16 mouse cellular contexts compared by ENCODE assay signal in the genomic region with DNA sequence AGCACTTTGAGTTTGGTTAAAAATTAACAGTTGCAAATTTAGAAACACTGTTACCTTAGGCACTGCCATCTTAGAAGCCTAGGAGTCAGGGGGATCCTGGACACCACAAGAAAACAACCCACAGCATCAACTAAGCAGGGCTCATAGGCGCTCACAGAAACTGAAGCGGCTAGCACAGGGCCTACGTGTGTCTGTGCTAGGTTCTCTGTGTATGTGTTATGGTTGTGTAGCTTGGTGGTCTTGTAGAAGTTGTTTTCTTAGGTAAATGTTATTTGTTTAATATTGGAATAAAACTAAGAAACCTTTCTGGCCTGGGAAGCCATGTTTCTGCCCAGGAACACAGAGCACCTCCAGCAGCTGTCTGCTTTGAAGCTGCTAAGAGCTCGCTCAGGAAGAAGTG. TPM values are rescaled to one million over a fixed set of nuclear protein-coding genes. Genes with fewer than 3 reads are reported as not detected.
DNase-seq lines count a peak whose midpoint lies in the region; ATAC-seq and TF ChIP-seq lines count a peak whose summit lies in the region.
"Had no signal": no experiment of that assay in that cellular context is flagged by ENCODE, and none has a peak within 500 bp of the region (broad histone marks: within the 10 kb centered on the region; RNA-seq: fewer than 3 reads in every experiment).

No protein-coding gene starts in this region.

- H3K4me3 ChIP-seq in heart, embryonic 15.5 days = no peak overlapping the region
- no peak overlapping the region for H3K4me3 ChIP-seq in thymus, adult 2 months (ENCODE audit: control insufficient read depth, insufficient read depth, low read length)
- no peak overlapping the region for H3K4me3 ChIP-seq in embryonic facial prominence, embryonic 13.5 days
- H3K4me3 ChIP-seq in midbrain, embryonic 14.5 days (replicated peaks; ENCODE audit: low read depth, low read length) = no peak overlapping the region

- ATAC-seq in heart, embryonic 15.5 days (replicated peaks; ENCODE audit: insufficient number of reproducible peaks, insufficient read depth, low FRiP score, low read depth) = no peak
- ATAC-seq in embryonic facial prominence, embryonic 13.5 days (ENCODE audit: insufficient number of reproducible peaks, insufficient read depth, low FRiP score, low TSS enrichment, low read depth) = no peak
- ATAC-seq in midbrain, embryonic 14.5 days (ENCODE audit: low FRiP score, low TSS enrichment) = no peak

- no peaks in the 10 kb centered on the region for H3K27me3 ChIP-seq in heart, embryonic 15.5 days
- no peaks in the 10 kb centered on the region for H3K27me3 ChIP-seq in thymus, adult 2 months (ENCODE audit: control insufficient read depth, insufficient read depth, low read length)
- H3K27me3 ChIP-seq in embryonic facial prominence, embryonic 13.5 days = no peaks in the 10 kb centered on the region
- no peaks in the 10 kb centered on the region for H3K27me3 ChIP-seq in midbrain, embryonic 14.5 days (ENCODE audit: control insufficient read depth, insufficient read depth, low read length)
- H3K27me3 ChIP-seq: stomach, embryonic 15.5 days had no signal

- WGBS in heart, embryonic 15.5 days = 82% methylated on average over 4 of the region's 4 CpGs
- 70% methylated on average over 4 of the region's 4 CpGs for WGBS in thymus, adult 2 months
- 80% methylated on average over 4 of the region's 4 CpGs for WGBS in embryonic facial prominence, embryonic 13.5 days
- 92% methylated on average over 4 of the region's 4 CpGs for WGBS in midbrain, embryonic 14.5 days

- intact Hi-C loops in heart, postnatal 10 days (cut with DNase I) = no loop called here

- H3K36me3 ChIP-seq in heart, embryonic 15.5 days = 0 out of 2 replicates have a peak, but pooled peaks cover 3% of the 10 kb centered on the region
- no peaks in the 10 kb centered on the region for H3K36me3 ChIP-seq in thymus, adult 2 months (ENCODE audit: control insufficient read depth, insufficient read depth, low read length)
- H3K36me3 ChIP-seq in embryonic facial prominence, embryonic 13.5 days = peaks cover 3% of the 10 kb centered on the region; the same call in 1 of the 2 replicates
- H3K36me3 ChIP-seq in midbrain, embryonic 14.5 days (ENCODE audit: control insufficient read depth, insufficient read depth, low read length) = no peaks in the 10 kb centered on the region
- H3K36me3 ChIP-seq: stomach, embryonic 15.5 days had no signal

- no peak overlapping the region for H3K9ac ChIP-seq in heart, embryonic 15.5 days
- H3K9ac ChIP-seq in embryonic facial prominence, embryonic 13.5 days = peak overlapping the region; percentile 51; the same call in 1 of the 2 replicates
- no peak overlapping the region for H3K9ac ChIP-seq in midbrain, embryonic 14.5 days (replicated peaks; ENCODE audit: low read length)
- H3K9ac ChIP-seq: forebrain, postnatal 0 days; stomach, embryonic 15.5 days had no signal

- no peak for TF ChIP-seq POLR2A in thymus, adult 2 months (IDR thresholded peaks at IDR 0.05; ENCODE audit: control insufficient read depth, extremely low read depth, insufficient read depth, low read length, poor library complexity)

- peaks cover 30% of the 10 kb centered on the region for H3K4me1 ChIP-seq in heart, embryonic 15.5 days (replicated peaks)
- peaks cover 12% of the 10 kb centered on the region for H3K4me1 ChIP-seq in thymus, adult 2 months (replicated peaks; ENCODE audit: control insufficient read depth, insufficient read depth, low read length)
- peaks cover 22% of the 10 kb centered on the region for H3K4me1 ChIP-seq in embryonic facial prominence, embryonic 13.5 days
- peaks cover 20% of the 10 kb centered on the region for H3K4me1 ChIP-seq in midbrain, embryonic 14.5 days (ENCODE audit: control insufficient read depth, insufficient read depth, low read length)

- H3K4me2 ChIP-seq in heart, embryonic 15.5 days = peak overlapping the region; percentile 81; the same call in 1 of the 2 replicates
- H3K4me2 ChIP-seq in embryonic facial prominence, embryonic 13.5 days = no peak overlapping the region; the same call in 1 of the 2 replicates
- no peak overlapping the region for H3K4me2 ChIP-seq in midbrain, embryonic 14.5 days (ENCODE audit: low read length)
- H3K4me2 ChIP-seq: midbrain, embryonic 11.5 days had no signal

- no peak for DNase-seq in heart, postnatal 10 days
- DNase-seq in thymus, adult 2 months = no peak
- no peak for DNase-seq in thymus, postnatal 36 days
- DNase-seq in midbrain, embryonic 14.5 days = no peak
- DNase-seq in testis, postnatal 14 days (ENCODE audit: low spot score) = no peak
- DNase-seq in urinary bladder, postnatal 10 days (ENCODE audit: low spot score) = no peak
- DNase-seq: thymus, postnatal 4 days had no signal

- no peak for TF ChIP-seq CTCF in thymus, adult 2 months (IDR thresholded peaks at IDR 0.05; ENCODE audit: borderline replicate concordance, control insufficient read depth, extremely low read depth, insufficient read depth, low read length, poor library complexity)

- no peaks in the 10 kb centered on the region for H3K9me3 ChIP-seq in heart, embryonic 15.5 days (replicated peaks)
- H3K9me3 ChIP-seq in embryonic facial prominence, embryonic 13.5 days = no peaks in the 10 kb centered on the region
- no peaks in the 10 kb centered on the region for H3K9me3 ChIP-seq in midbrain, embryonic 14.5 days (ENCODE audit: control insufficient read depth, low read length)
- H3K9me3 ChIP-seq: heart, embryonic 10.5 days; stomach, embryonic 15.5 days had no signal

- peak overlapping the region; percentile 25; the same call in 1 of the 2 replicates for H3K27ac ChIP-seq in heart, embryonic 15.5 days
- peak overlapping the region; percentile 69 for H3K27ac ChIP-seq in thymus, adult 2 months (ENCODE audit: control insufficient read depth, insufficient read depth, low read length)
- no peak overlapping the region for H3K27ac ChIP-seq in embryonic facial prominence, embryonic 13.5 days
- H3K27ac ChIP-seq in midbrain, embryonic 14.5 days (replicated peaks; ENCODE audit: low read depth, low read length) = no peak overlapping the region
- H3K27ac ChIP-seq: stomach, embryonic 15.5 days had no signal

RNA-seq across cellular contexts. Expression of a gene that starts 0.7 kb away (rescaled TPM):
- 96.8 and 100 TPM in 2 replicates for polyA plus RNA-seq in heart, embryonic 15.5 days (2015; fragmentation: Nextera tagmentation; extraction: Ambion mirVana)
- 100 to 1,000 TPM in 1 of 2 experiments, 10 to 100 TPM in 1; 98.4 to 107 TPM for total RNA-seq in heart, postnatal 10 days (2021)
- 97.8 and 102 TPM in 2 replicates for polyA plus RNA-seq in thymus, adult 2 months (2012; rRNA removed)
- 65.9 and 69.1 TPM in 2 replicates for polyA plus RNA-seq in embryonic facial prominence, embryonic 13.5 days (2015; fragmentation: Nextera tagmentation; extraction: Ambion mirVana)
- polyA plus RNA-seq in midbrain, embryonic 14.5 days (2014; fragmentation: Nextera tagmentation; extraction: Ambion mirVana) = 70.7 and 113 TPM in 2 replicates

RNA-seq across cellular contexts. Expression of a gene that starts 4.3 kb away (rescaled TPM):
- polyA plus RNA-seq in heart, embryonic 15.5 days (2015; fragmentation: Nextera tagmentation; extraction: Ambion mirVana) = 64.0 and 66.2 TPM in 2 replicates
- 10 to 100 TPM; 74.8 to 75.1 TPM for total RNA-seq in heart, postnatal 10 days (2021)
- polyA plus RNA-seq in thymus, adult 2 months (2012; rRNA removed) = 14.3 and 18.3 TPM in 2 replicates
- polyA plus RNA-seq in embryonic facial prominence, embryonic 13.5 days (2015; fragmentation: Nextera tagmentation; extraction: Ambion mirVana) = 84.4 and 88.3 TPM in 2 replicates
- 97.7 and 98.5 TPM in 2 replicates for polyA plus RNA-seq in midbrain, embryonic 14.5 days (2014; fragmentation: Nextera tagmentation; extraction: Ambion mirVana)

RNA-seq across cellular contexts. Expression of a gene that starts 30.8 kb away (rescaled TPM):
- polyA plus RNA-seq in heart, embryonic 15.5 days (2015; fragmentation: Nextera tagmentation; extraction: Ambion mirVana) = 21.3 and 24.8 TPM in 2 replicates
- total RNA-seq in heart, postnatal 10 days (2021) = 10 to 100 TPM; 34.3 to 36.3 TPM
- 3.9 and 4.7 TPM in 2 replicates for polyA plus RNA-seq in thymus, adult 2 months (2012; rRNA removed)
- 39.3 and 43.7 TPM in 2 replicates for polyA plus RNA-seq in embryonic facial prominence, embryonic 13.5 days (2015; fragmentation: Nextera tagmentation; extraction: Ambion mirVana)
- polyA plus RNA-seq in midbrain, embryonic 14.5 days (2014; fragmentation: Nextera tagmentation; extraction: Ambion mirVana) = 37.5 and 42.7 TPM in 2 replicates

RNA-seq across cellular contexts. Expression of a gene that starts 42.8 kb away (rescaled TPM):
- polyA plus RNA-seq in heart, embryonic 15.5 days (2015; fragmentation: Nextera tagmentation; extraction: Ambion mirVana) = 16.8 and 24.7 TPM in 2 replicates
- 10 to 100 TPM; 45.8 to 66.3 TPM for total RNA-seq in heart, postnatal 10 days (2021)
- 0.14 and 0.73 TPM in 2 replicates for polyA plus RNA-seq in thymus, adult 2 months (2012; rRNA removed)
- 0.54 and 1.0 TPM in 2 replicates for polyA plus RNA-seq in embryonic facial prominence, embryonic 13.5 days (2015; fragmentation: Nextera tagmentation; extraction: Ambion mirVana)
- polyA plus RNA-seq in midbrain, embryonic 14.5 days (2014; fragmentation: Nextera tagmentation; extraction: Ambion mirVana) = not detected in 2 replicates
- total RNA-seq: common myeloid progenitor, adult 5-6 weeks; layer of hippocampus, postnatal 25 days; neutrophil, adult 5-6 weeks had no signal

Comparison
In these comparisons a context has a peak if more than half of its experiments do, and no peak if none do; other contexts are left out.
1. H3K27ac ChIP-seq: peak in heart, embryonic 15.5 days (single experiment) and thymus, adult 2 months (single experiment); none in embryonic facial prominence, embryonic 13.5 days (single experiment) and midbrain, embryonic 14.5 days (single experiment).